Mouse (Mus musculus) neural tube, embryonic 14.5 days (tissue): ENCODE measurements around the gene Ndrg3. TPM values are rescaled to one million over a fixed set of nuclear protein-coding genes. Genes with fewer than 3 reads are reported as not detected.

Experiments used
- ATAC-seq: fragments of 200-750 bp; cut with Nextera tagmentation; 2 replicates; pipeline ENCODE4 v1.8.0; 2017; ENCODE audit warnings: low read depth, mild to moderate bottlenecking, moderate TSS enrichment, moderate library complexity
- H3K27ac ChIP-seq: fragments of 300-500 bp; sonication (generic); 2 replicates; pipeline ENCODE4 v1.5.1; 2014; ENCODE audit warnings: low read depth, mild to moderate bottlenecking, control low read depth, low read length, moderate library complexity, mixed read lengths
- H3K27me3 ChIP-seq: fragments of 300-500 bp; sonication (generic); 2 replicates; pipeline ENCODE4 v1.6.1; 2014; ENCODE audit warnings: low read length; ENCODE audit not compliant: control insufficient read depth, insufficient read depth
- H3K36me3 ChIP-seq: fragments of 300-500 bp; sonication (generic); 2 replicates; pipeline ENCODE4 v1.6.1; 2014; ENCODE audit warnings: low read length, mixed read lengths; ENCODE audit not compliant: control insufficient read depth, insufficient read depth
- H3K4me1 ChIP-seq: fragments of 300-500 bp; sonication (generic); 2 replicates; pipeline ENCODE4 v1.6.1; 2014; ENCODE audit warnings: low read length; ENCODE audit not compliant: control insufficient read depth, insufficient read depth
- H3K4me2 ChIP-seq: fragments of 300-500 bp; sonication (generic); 2 replicates; pipeline ENCODE4 v1.6.1; 2014; ENCODE audit warnings: mild to moderate bottlenecking, low read depth, low read length, control low read depth
- H3K4me3 ChIP-seq: fragments of 300-500 bp; sonication (generic); 2 replicates; pipeline ENCODE4 v1.5.1; 2014; ENCODE audit warnings: low read depth, low read length, control low read depth, mixed read lengths
- H3K9ac ChIP-seq: fragments of 300-500 bp; sonication (generic); replicated peaks from 2 replicates; pipeline ENCODE4 v1.6.1; 2014; ENCODE audit warnings: low read depth, mild to moderate bottlenecking, control low read depth, low read length, mixed read lengths
- H3K9me3 ChIP-seq: fragments of 300-500 bp; sonication (generic); 2 replicates; pipeline ENCODE4 v1.6.1; 2016; ENCODE audit warnings: low read length; ENCODE audit not compliant: control insufficient read depth
- WGBS: fragments of 180-500 bp; shearing (Covaris S2); extraction: QIAGEN DNeasy Blood & Tissue Kit; methylation state at CpG from one replicate; pipeline ENCODE4 v1.1.7; 2014; 5-methylcytosine and 5-hydroxymethylcytosine counted together
- polyA plus RNA-seq: library from polyadenylated mRNA; unstranded; fragments of >200 nt; fragmentation: Nextera tagmentation; extraction: Ambion mirVana; gene quantifications from 2 replicates; pipeline ENCODE4 v1.2.1, GENCODE M21; 2014

Gene Ndrg3
- polyA plus RNA-seq, result 146 and 158 TPM in 2 replicates

- Histone ChIP-seq H3K27me3 (no peaks in the 10 kb centered on the region), H3K4me1 (peaks cover 5% of the 10 kb centered on the region; the same call in 1 of the 2 replicates), H3K27ac (peak within 1 kb of the TSS; percentile 78), H3K9ac (peak within 1 kb of the TSS; percentile 89), H3K9me3 (no peaks in the 10 kb centered on the region), H3K4me2 (peak within 1 kb of the TSS; percentile 89), H3K36me3 (no peaks in the 10 kb centered on the region), H3K4me3 (peak within 1 kb of the TSS; percentile 94)
- under 1% methylated on average over 65 of the region's 66 CpGs for WGBS
- ATAC-seq, result peak; percentile 96
Observed at GRCm38 (mm10) chr2:156991470-156992319, at the start of gene Ndrg3. Ndrg3 (minus strand) TSS chr2:156992056.

GRCm38 (mm10) chr2:157041421-157041820 lies 49.6 kb upstream of the Ndrg3 start:
- Histone ChIP-seq H3K4me2 (no peak overlapping the region), H3K36me3 (peaks cover 45% of the 10 kb centered on the region), H3K9me3 (no peaks in the 10 kb centered on the region), H3K4me1 (no peaks in the 10 kb centered on the region), H3K27ac (no peak overlapping the region), H3K4me3 (no peak overlapping the region), H3K9ac (no peak overlapping the region), H3K27me3 (no peaks in the 10 kb centered on the region)
- no peak for ATAC-seq
- WGBS, result 90% methylated on average over 7 of the region's 7 CpGs

GRCm38 (mm10) chr2:157040649-157041046 lies 48.8 kb upstream of the Ndrg3 start:
- H3K4me3 ChIP-seq, result no peak overlapping the region
- H3K4me1 ChIP-seq, result no peaks in the 10 kb centered on the region
- H3K27me3 ChIP-seq, result no peaks in the 10 kb centered on the region
- H3K9ac ChIP-seq, result no peak overlapping the region
- WGBS, result 84% methylated on average over 17 of the region's 17 CpGs
- ATAC-seq, result no peak
- no peak overlapping the region for H3K27ac ChIP-seq
- no peak overlapping the region for H3K4me2 ChIP-seq
- no peaks in the 10 kb centered on the region for H3K9me3 ChIP-seq
- peaks cover 45% of the 10 kb centered on the region for H3K36me3 ChIP-seq

GRCm38 (mm10) chr2:157039900-157040648 lies 48.2 kb upstream of the Ndrg3 start:
- ATAC-seq, result no peak; the same call in 1 of the 2 replicates
- 80% methylated on average over 50 of the region's 50 CpGs for WGBS
- peaks cover 43% of the 10 kb centered on the region for H3K36me3 ChIP-seq
- no peaks in the 10 kb centered on the region for H3K4me1 ChIP-seq
- H3K4me2 ChIP-seq, result no peak overlapping the region
- H3K27me3 ChIP-seq, result no peaks in the 10 kb centered on the region
- H3K4me3 ChIP-seq, result no peak overlapping the region
- H3K9me3 ChIP-seq, result no peaks in the 10 kb centered on the region
- no peak overlapping the region for H3K9ac ChIP-seq
- H3K27ac ChIP-seq, result no peak overlapping the region

GRCm38 (mm10) chr2:157037303-157037702 lies 45.4 kb upstream of the Ndrg3 start:
- WGBS, result 49% methylated on average over 9 of the region's 9 CpGs
- no peaks in the 10 kb centered on the region for H3K9me3 ChIP-seq
- no peaks in the 10 kb centered on the region for H3K27me3 ChIP-seq
- H3K4me2 ChIP-seq, result no peak overlapping the region
- H3K4me3 ChIP-seq, result no peak overlapping the region
- no peak overlapping the region for H3K9ac ChIP-seq
- no peak for ATAC-seq
- no peak overlapping the region for H3K27ac ChIP-seq
- H3K36me3 ChIP-seq, result peaks cover 51% of the 10 kb centered on the region
- no peaks in the 10 kb centered on the region for H3K4me1 ChIP-seq

GRCm38 (mm10) chr2:157036400-157036799 lies 44.5 kb upstream of the Ndrg3 start:
- no peaks in the 10 kb centered on the region for H3K9me3 ChIP-seq
- no peak overlapping the region for H3K27ac ChIP-seq
- ATAC-seq, result no peak
- 93% methylated on average over 8 of the region's 8 CpGs for WGBS
- no peaks in the 10 kb centered on the region for H3K4me1 ChIP-seq
- H3K4me3 ChIP-seq, result no peak overlapping the region
- peaks cover 47% of the 10 kb centered on the region for H3K36me3 ChIP-seq
- no peak overlapping the region for H3K9ac ChIP-seq
- H3K4me2 ChIP-seq, result no peak overlapping the region
- H3K27me3 ChIP-seq, result no peaks in the 10 kb centered on the region

GRCm38 (mm10) chr2:157035371-157035770 lies 43.5 kb upstream of the Ndrg3 start:
- H3K27ac ChIP-seq, result no peak overlapping the region
- WGBS, result 91% methylated on average over 7 of the region's 7 CpGs
- H3K27me3 ChIP-seq, result no peaks in the 10 kb centered on the region
- H3K9me3 ChIP-seq, result no peaks in the 10 kb centered on the region
- H3K4me2 ChIP-seq, result no peak overlapping the region
- H3K4me1 ChIP-seq, result no peaks in the 10 kb centered on the region
- no peak overlapping the region for H3K4me3 ChIP-seq
- peaks cover 45% of the 10 kb centered on the region for H3K36me3 ChIP-seq
- no peak overlapping the region for H3K9ac ChIP-seq
- no peak for ATAC-seq

- Histone ChIP-seq H3K9ac (no peak overlapping the region), H3K27me3 (no peaks in the 10 kb centered on the region), H3K27ac (no peak overlapping the region), H3K4me3 (no peak overlapping the region), H3K4me1 (no peaks in the 10 kb centered on the region), H3K4me2 (no peak overlapping the region), H3K9me3 (no peaks in the 10 kb centered on the region), H3K36me3 (peaks cover 66% of the 10 kb centered on the region)
- 49% methylated on average over 9 of the region's 9 CpGs for WGBS
- peak; percentile 46; the same call in 1 of the 2 replicates for ATAC-seq
Observed at GRCm38 (mm10) chr2:157030804-157031203, 38.9 kb upstream of the Ndrg3 start.

GRCm38 (mm10) chr2:157028261-157028660 lies 36.4 kb upstream of the Ndrg3 start:
- Histone ChIP-seq H3K9me3 (no peaks in the 10 kb centered on the region), H3K36me3 (peaks cover 79% of the 10 kb centered on the region), H3K4me1 (no peaks in the 10 kb centered on the region), H3K9ac (no peak overlapping the region), H3K27ac (no peak overlapping the region), H3K4me3 (no peak overlapping the region), H3K27me3 (no peaks in the 10 kb centered on the region), H3K4me2 (no peak overlapping the region)
- no peak for ATAC-seq
- WGBS, result 84% methylated on average over 4 of the region's 4 CpGs
